Mouse (Mus musculus): Measurements from ENCODE around the gene Tfap4.

Gene Tfap4

GRCm38 (mm10) chr16:4517906-4518305 lies 41.7 kb downstream of the Tfap4 start:
- DNase-seq: no peak

- DNase-seq: no peak
Observed at GRCm38 (mm10) chr16:4514383-4514782, 45.3 kb downstream of the Tfap4 start.

- DNase-seq: peak; percentile 53
Observed at GRCm38 (mm10) chr16:4512661-4513438, 46.8 kb downstream of the Tfap4 start.

- DNase-seq: no peak
Observed at GRCm38 (mm10) chr16:4511371-4511770, 48.3 kb downstream of the Tfap4 start.

GRCm38 (mm10) chr16:4506181-4506580 lies 53.5 kb downstream of the Tfap4 start:
- DNase-seq: no peak

GRCm38 (mm10) chr16:4503495-4503894 lies 56.2 kb downstream of the Tfap4 start:
- no peak for DNase-seq

- DNase-seq: no peak
Observed at GRCm38 (mm10) chr16:4502568-4502967, 57.1 kb downstream of the Tfap4 start.

- DNase-seq: no peak
Observed at GRCm38 (mm10) chr16:4501703-4502102, 58.0 kb downstream of the Tfap4 start.

- no peak for DNase-seq
Observed at GRCm38 (mm10) chr16:4500598-4501385, 58.9 kb downstream of the Tfap4 start.

- DNase-seq: no peak
Observed at GRCm38 (mm10) chr16:4497762-4498607, 61.7 kb downstream of the Tfap4 start.

GRCm38 (mm10) chr16:4496470-4496869 lies 63.2 kb downstream of the Tfap4 start:
- no peak for DNase-seq

GRCm38 (mm10) chr16:4495861-4496260 lies 63.8 kb downstream of the Tfap4 start:
- DNase-seq: peak; percentile 54
